Mouse (Mus musculus) lung, postnatal 0 days (tissue): Measurements from ENCODE around the gene Atxn7l1.

Experiments
- CTCF ChIP-seq: IDR thresholded peaks from 2 replicates; pipeline ENCODE4 v1.5.1; 2016; ENCODE audit warnings: antibody characterized with exemption, mild to moderate bottlenecking
- EP300 ChIP-seq: IDR thresholded peaks from 2 replicates; pipeline ENCODE4 v1.6.1; 2016; ENCODE audit warnings: antibody characterized with exemption, mild to moderate bottlenecking, control low read depth

DNA sequence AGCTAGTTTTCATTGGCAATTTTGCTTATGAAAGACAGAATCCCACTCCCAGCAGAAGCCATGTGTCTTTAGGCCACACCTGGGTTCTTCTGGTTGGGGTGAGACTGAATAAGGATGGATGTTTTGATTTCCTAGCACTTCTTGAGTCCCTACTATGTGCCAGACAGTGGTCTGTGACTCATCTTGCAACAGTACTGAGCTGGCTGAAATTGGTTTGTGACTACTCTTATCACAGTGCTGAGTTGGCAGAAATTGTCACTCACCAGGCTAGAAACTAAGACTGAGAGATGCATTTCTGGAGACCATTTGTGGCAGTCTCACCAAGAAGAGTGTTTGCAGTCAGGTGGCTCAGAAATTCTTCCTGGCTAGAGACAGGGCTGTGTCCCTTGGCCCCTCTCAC is 21.2 kb upstream of the Atxn7l1 start:
- TF ChIP-seq CTCF (no peak), EP300 (no peak)
